ENCODE assay signal across 14 mouse cellular contexts in the genomic region with DNA sequence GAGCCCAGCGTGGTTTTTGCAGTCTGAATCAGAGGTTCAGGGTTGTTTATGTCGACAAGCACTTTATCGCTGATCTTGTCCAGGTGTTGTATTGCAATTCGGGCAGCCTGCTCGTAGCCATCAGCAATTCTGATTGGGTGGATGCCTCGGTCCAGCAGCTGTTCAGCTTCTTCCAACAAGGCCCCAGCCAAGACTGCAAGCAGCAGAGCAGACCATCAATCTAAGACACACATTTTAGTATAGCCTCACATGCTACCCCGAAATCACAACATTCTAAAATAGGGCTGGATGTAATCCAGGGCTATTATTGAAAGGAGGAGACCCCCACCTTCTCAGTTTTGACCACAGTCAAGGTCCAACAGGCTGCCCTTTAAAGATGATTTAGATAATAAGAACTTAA. TPM values are rescaled to one million over a fixed set of nuclear protein-coding genes. Genes with fewer than 3 reads are reported as not detected.
"Had no signal": no experiment of that assay in that cellular context is flagged by ENCODE, and none has a peak within 500 bp of the region (broad histone marks: within the 10 kb centered on the region; RNA-seq: fewer than 3 reads in every experiment).

No protein-coding gene starts in this region.

- H3K4me3 ChIP-seq: left cerebral cortex, adult 2 months; limb, embryonic 15.5 days; liver, embryonic 12.5 days; myocyte; neural tube, embryonic 15.5 days had no signal

- H3K9ac ChIP-seq: limb, embryonic 15.5 days; liver, embryonic 12.5 days; neural tube, embryonic 15.5 days had no signal

- H3K27me3 ChIP-seq: limb, embryonic 15.5 days; liver, embryonic 12.5 days; neural tube, embryonic 15.5 days had no signal

- H3K4me2 ChIP-seq: limb, embryonic 15.5 days; liver, embryonic 12.5 days; neural tube, embryonic 15.5 days had no signal

- H3K9me3 ChIP-seq: limb, embryonic 15.5 days; liver, embryonic 12.5 days; neural tube, embryonic 15.5 days had no signal

- H3K27ac ChIP-seq: left cerebral cortex, adult 2 months; limb, embryonic 15.5 days; liver, embryonic 12.5 days; neural tube, embryonic 15.5 days had no signal

- ATAC-seq: hindbrain, embryonic 16.5 days; inflammation-experienced regulatory T-cells, adult 6 months; intestine, postnatal 0 days; liver, embryonic 12.5 days had no signal

- DNase-seq: midbrain, embryonic 14.5 days; right cerebral cortex, adult 18-20 months; right cerebral cortex, postnatal 25 days; thymus, adult 18-20 months; thymus, postnatal 14 days had no signal

RNA-seq across cellular contexts. Expression of a gene that starts 30.5 kb away (rescaled TPM):
- total RNA-seq: megakaryocyte-erythroid progenitor cell, adult 5-6 weeks had no signal
- polyA plus RNA-seq: inflammation-experienced regulatory T-cells, adult 6 months had no signal
